Mouse (Mus musculus): ENCODE measurements at regions not wholly inside any gene's neighbourhood (a gene's known extent, or its start where the extent isn't known, plus 50 kb on each side); places are given as distances from the start of the nearest gene placed in this dataset.

DNA sequence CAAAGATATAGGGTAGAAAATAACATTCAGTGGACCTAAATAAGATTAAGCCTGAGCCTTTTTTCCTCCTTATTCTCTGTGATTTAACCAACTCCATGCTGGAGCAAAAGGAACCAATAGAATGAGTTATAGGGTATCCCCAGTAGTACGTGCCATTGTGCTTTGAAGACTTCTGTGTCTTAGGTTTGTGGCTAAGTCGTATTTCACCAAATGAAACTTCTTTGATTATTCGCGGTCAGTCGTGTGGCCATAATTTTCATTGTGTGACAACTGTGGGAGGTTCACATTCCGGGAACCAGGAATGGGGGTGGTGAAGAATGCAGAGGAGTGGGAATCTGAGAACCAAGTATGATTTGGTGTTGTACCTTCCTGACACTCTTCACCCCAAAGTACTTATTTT is 535.6 kb upstream of the Pkn2 start:
- TF ChIP-seq TBP (IDR thresholded peaks at IDR 0.05; ENCODE audit: low read depth, low read length) (no peak), POLR2A (IDR thresholded peaks at IDR 0.05; ENCODE audit: control insufficient read depth in 1 of 2, insufficient read depth in 1 of 2, low read depth in 1 of 2, low read length in 2 of 2, poor library complexity in 1 of 2) (no peak), MYC (IDR thresholded peaks at IDR 0.05; ENCODE audit: low read depth, low read length) (no peak), GATA1 (IDR thresholded peaks at IDR 0.05; ENCODE audit: low read depth, low read length) (no peak), TCF12 (IDR thresholded peaks at IDR 0.05; ENCODE audit: low read depth, low read length) (no peak), CTCF (IDR thresholded peaks at IDR 0.05 in 2 of 3, conservative IDR thresholded peaks at IDR 0.05 in 1 of 3; ENCODE audit: control insufficient read depth in 1 of 3, insufficient read depth in 1 of 3, low read depth in 2 of 3, low read length in 3 of 3, poor library complexity in 1 of 3, severe bottlenecking in 1 of 3) (no peak), MAX (IDR thresholded peaks at IDR 0.05; ENCODE audit: low read length) (no peak), SMC3 (IDR thresholded peaks at IDR 0.05; ENCODE audit: low read depth, low read length) (no peak), MEF2A (IDR thresholded peaks at IDR 0.05; ENCODE audit: extremely low read depth, insufficient replicate concordance, low read depth, low read length, poor library complexity, severe bottlenecking) (no peak), USF1 (IDR thresholded peaks at IDR 0.05; ENCODE audit: low read depth, low read length) (no peak), ELF1 (IDR thresholded peaks at IDR 0.05; ENCODE audit: low read depth, low read length) (no peak), EP300 (IDR thresholded peaks at IDR 0.05; ENCODE audit: low read depth in 1 of 2, low read length in 2 of 2) (no peak), GABPA (IDR thresholded peaks at IDR 0.05; ENCODE audit: low read depth, low read length) (no peak), RCOR1 (IDR thresholded peaks at IDR 0.05; ENCODE audit: low read depth, low read length) (no peak), MAFK (IDR thresholded peaks at IDR 0.05; ENCODE audit: borderline replicate concordance, low read depth, low read length) (no peak)
- H3K27ac ChIP-seq (ENCODE audit: control insufficient read depth, low read depth, low read length) = no peak overlapping the region
- no peak overlapping the region for H3K4me3 ChIP-seq (ENCODE audit: control insufficient read depth in 1 of 2, insufficient read depth in 1 of 2, low read depth in 2 of 2, low read length in 2 of 2)
- no peaks in the 10 kb centered on the region for H3K36me3 ChIP-seq (ENCODE audit: control insufficient read depth in 1 of 2, insufficient read depth in 2 of 2, low read length in 2 of 2)
- H3K27me3 ChIP-seq (ENCODE audit: control insufficient read depth in 1 of 2, insufficient read depth in 2 of 2, low read length in 2 of 2) = no peaks in the 10 kb centered on the region
- DNase-seq (ENCODE audit: low read depth, low spot score) = no peak
- H3K79me2 ChIP-seq (ENCODE audit: control insufficient read depth, insufficient read depth, low read length, poor library complexity) = no peaks in the 10 kb centered on the region
- H3K9ac ChIP-seq (ENCODE audit: control insufficient read depth, low read depth, low read length, poor library complexity, severe bottlenecking) = no peak overlapping the region
- no peaks in the 10 kb centered on the region for H3K9me3 ChIP-seq (replicated peaks; ENCODE audit: insufficient read depth, low read length)
- no peaks in the 10 kb centered on the region for H3K4me1 ChIP-seq (ENCODE audit: control insufficient read depth in 1 of 2, insufficient read depth in 2 of 2, low read length in 2 of 2)

DNA sequence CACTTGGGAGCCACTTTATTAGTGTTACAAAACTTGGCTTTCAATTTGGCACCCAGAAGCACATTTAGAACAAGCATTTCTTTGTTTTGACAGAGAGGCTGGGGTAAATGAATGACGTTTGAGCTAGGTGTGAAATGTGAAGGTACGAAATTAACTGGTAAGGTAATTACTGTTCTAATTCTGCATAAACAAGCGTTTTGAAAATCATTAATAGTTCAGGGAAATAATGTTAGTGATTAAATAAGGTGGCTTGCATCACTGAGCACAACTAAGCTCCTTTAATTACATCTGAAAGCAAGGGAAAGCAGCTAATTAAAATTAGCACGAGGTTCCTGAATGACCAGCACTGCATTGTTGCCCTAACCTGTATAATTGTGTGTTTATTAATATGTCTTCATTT is 529.9 kb upstream of the Pkn2 start:
- Histone ChIP-seq H3K9ac (ENCODE audit: control insufficient read depth, low read depth, low read length, poor library complexity, severe bottlenecking) (no peak overlapping the region), H3K4me1 (ENCODE audit: control insufficient read depth in 1 of 2, insufficient read depth in 2 of 2, low read length in 2 of 2) (no peaks in the 10 kb centered on the region), H3K27ac (ENCODE audit: control insufficient read depth, low read depth, low read length) (no peak overlapping the region), H3K9me3 (replicated peaks; ENCODE audit: insufficient read depth, low read length) (no peaks in the 10 kb centered on the region), H3K4me3 (ENCODE audit: control insufficient read depth in 1 of 2, insufficient read depth in 1 of 2, low read depth in 2 of 2, low read length in 2 of 2) (no peak overlapping the region), H3K36me3 (ENCODE audit: control insufficient read depth in 1 of 2, insufficient read depth in 2 of 2, low read length in 2 of 2) (no peaks in the 10 kb centered on the region), H3K27me3 (ENCODE audit: control insufficient read depth in 1 of 2, insufficient read depth in 2 of 2, low read length in 2 of 2) (no peaks in the 10 kb centered on the region), H3K79me2 (ENCODE audit: control insufficient read depth, insufficient read depth, low read length, poor library complexity) (no peaks in the 10 kb centered on the region)
- TF ChIP-seq POLR2AphosphoS5 (IDR thresholded peaks at IDR 0.05; ENCODE audit: borderline replicate concordance, low read depth, low read length) (no peak), POLR2AphosphoS2 (IDR thresholded peaks at IDR 0.05; ENCODE audit: low read length) (no peak), GABPA (IDR thresholded peaks at IDR 0.05; ENCODE audit: low read depth, low read length) (no peak), JUND (IDR thresholded peaks at IDR 0.05; ENCODE audit: low read depth, low read length) (no peak)
- no peak for DNase-seq (ENCODE audit: low read depth, low spot score)
